Mouse (Mus musculus): ENCODE measurements at regions not wholly inside any gene's neighbourhood (a gene's known extent, or its start where the extent isn't known, plus 50 kb on each side); places are given as distances from the start of the nearest gene placed in this dataset.

DNA sequence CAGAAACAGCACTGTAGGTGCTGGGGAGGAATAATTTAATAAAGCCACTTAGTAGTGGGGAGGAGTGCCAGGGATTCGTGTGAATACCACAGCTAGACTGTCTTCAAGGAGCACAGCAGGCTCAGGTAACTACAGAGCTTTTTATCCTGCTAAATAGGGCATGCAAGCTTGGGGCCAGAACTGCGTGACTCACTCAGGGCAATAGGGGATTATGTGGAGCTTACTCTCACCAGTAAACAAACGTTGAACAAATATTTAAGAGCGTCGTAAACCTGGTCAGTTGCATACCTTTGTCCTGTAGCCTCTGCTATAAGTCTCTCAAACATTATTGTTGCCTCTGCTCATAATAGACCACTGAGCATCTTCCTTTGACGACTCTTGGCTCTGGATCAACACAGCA, 246.0 kb upstream of the Acvr2a start:
- no peaks in the 10 kb centered on the region for H3K27me3 ChIP-seq (ENCODE audit: control insufficient read depth, insufficient read depth, low read length)
- WGBS, result 80% methylated on average over 6 of the region's 6 CpGs
- H3K27ac ChIP-seq, result no peak overlapping the region
- no peak for DNase-seq
- no peaks in the 10 kb centered on the region for H3K36me3 ChIP-seq (ENCODE audit: control insufficient read depth, insufficient read depth, low read length)
- no peaks in the 10 kb centered on the region for H3K4me1 ChIP-seq (ENCODE audit: control insufficient read depth, insufficient read depth, low read length)
- no peak for TF ChIP-seq CTCF (IDR thresholded peaks at IDR 0.05)
- no peak for TF ChIP-seq POLR2A (IDR thresholded peaks at IDR 0.05; ENCODE audit: insufficient read depth, low read depth, low read length)
- TF ChIP-seq EP300 (IDR thresholded peaks at IDR 0.05; ENCODE audit: insufficient read depth, low read depth, low read length), result no peak
- H3K4me3 ChIP-seq, result no peak overlapping the region
- no peaks in the 10 kb centered on the region for H3K79me2 ChIP-seq (replicated peaks; ENCODE audit: control insufficient read depth, insufficient read depth, low read length)
- no peak overlapping the region for H3K9ac ChIP-seq (ENCODE audit: low read depth, low read length)
- intact Hi-C loops (cut with DNase I), result no loop called here

GRCm38 (mm10) chr2:48586162-48586830, 227.6 kb upstream of the Acvr2a start:
- Histone ChIP-seq H3K79me2 (replicated peaks; ENCODE audit: control insufficient read depth, insufficient read depth, low read length) (no peaks in the 10 kb centered on the region), H3K27ac (no peak overlapping the region), H3K4me3 (no peak overlapping the region), H3K36me3 (ENCODE audit: control insufficient read depth, insufficient read depth, low read length) (no peaks in the 10 kb centered on the region), H3K4me1 (ENCODE audit: control insufficient read depth, insufficient read depth, low read length) (no peaks in the 10 kb centered on the region), H3K9ac (ENCODE audit: low read depth, low read length) (no peak overlapping the region), H3K27me3 (ENCODE audit: control insufficient read depth, insufficient read depth, low read length) (no peaks in the 10 kb centered on the region)
- 50% methylated on average over 7 of the region's 7 CpGs for WGBS
- TF ChIP-seq CTCF (IDR thresholded peaks at IDR 0.05), result no peak
- no peak for TF ChIP-seq POLR2A (IDR thresholded peaks at IDR 0.05; ENCODE audit: insufficient read depth, low read depth, low read length)
- TF ChIP-seq EP300 (IDR thresholded peaks at IDR 0.05; ENCODE audit: insufficient read depth, low read depth, low read length), result no peak
- no peak for DNase-seq
- intact Hi-C loops (cut with DNase I), result no loop called here

GRCm38 (mm10) chr2:48586831-48587169, 227.1 kb upstream of the Acvr2a start:
- Histone ChIP-seq H3K36me3 (ENCODE audit: control insufficient read depth, insufficient read depth, low read length) (no peaks in the 10 kb centered on the region), H3K79me2 (replicated peaks; ENCODE audit: control insufficient read depth, insufficient read depth, low read length) (no peaks in the 10 kb centered on the region), H3K27ac (no peak overlapping the region), H3K4me3 (no peak overlapping the region), H3K9ac (ENCODE audit: low read depth, low read length) (no peak overlapping the region), H3K27me3 (ENCODE audit: control insufficient read depth, insufficient read depth, low read length) (no peaks in the 10 kb centered on the region), H3K4me1 (ENCODE audit: control insufficient read depth, insufficient read depth, low read length) (no peaks in the 10 kb centered on the region)
- WGBS, result 74% methylated on average over 4 of the region's 4 CpGs
- DNase-seq, result no peak
- intact Hi-C loops (cut with DNase I), result no loop called here
- TF ChIP-seq CTCF (IDR thresholded peaks at IDR 0.05), result no peak
- no peak for TF ChIP-seq EP300 (IDR thresholded peaks at IDR 0.05; ENCODE audit: insufficient read depth, low read depth, low read length)
- TF ChIP-seq POLR2A (IDR thresholded peaks at IDR 0.05; ENCODE audit: insufficient read depth, low read depth, low read length), result no peak

DNA sequence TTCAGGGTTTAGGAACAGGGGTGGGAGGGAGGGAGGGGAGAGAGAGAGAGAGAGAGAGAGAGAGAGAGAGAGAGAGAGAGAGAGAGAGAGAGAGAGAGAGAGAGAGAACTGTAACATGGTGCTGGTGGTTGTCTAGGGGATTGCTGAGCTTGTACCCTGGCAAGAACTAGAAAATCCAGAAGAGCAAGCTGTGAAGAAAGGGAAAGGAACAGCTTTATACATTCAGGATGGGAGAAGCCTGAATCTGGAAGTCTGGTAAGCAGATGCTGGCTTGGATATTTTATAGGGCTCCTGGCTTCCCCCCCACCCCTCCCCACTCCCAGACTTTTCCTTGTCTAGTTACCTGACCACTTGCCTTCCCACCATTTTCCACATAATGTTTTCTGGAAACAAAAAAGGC, 224.2 kb upstream of the Acvr2a start:
- Histone ChIP-seq H3K9ac (ENCODE audit: low read depth, low read length) (no peak overlapping the region), H3K27ac (no peak overlapping the region), H3K4me1 (ENCODE audit: control insufficient read depth, insufficient read depth, low read length) (no peaks in the 10 kb centered on the region), H3K79me2 (replicated peaks; ENCODE audit: control insufficient read depth, insufficient read depth, low read length) (no peaks in the 10 kb centered on the region), H3K36me3 (ENCODE audit: control insufficient read depth, insufficient read depth, low read length) (no peaks in the 10 kb centered on the region), H3K4me3 (no peak overlapping the region), H3K27me3 (ENCODE audit: control insufficient read depth, insufficient read depth, low read length) (no peaks in the 10 kb centered on the region)
- intact Hi-C loops (cut with DNase I), result no loop called here
- DNase-seq, result no peak
- TF ChIP-seq CTCF (IDR thresholded peaks at IDR 0.05), result no peak
- no peak for TF ChIP-seq EP300 (IDR thresholded peaks at IDR 0.05; ENCODE audit: insufficient read depth, low read depth, low read length)
- TF ChIP-seq POLR2A (IDR thresholded peaks at IDR 0.05; ENCODE audit: insufficient read depth, low read depth, low read length), result no peak

DNA sequence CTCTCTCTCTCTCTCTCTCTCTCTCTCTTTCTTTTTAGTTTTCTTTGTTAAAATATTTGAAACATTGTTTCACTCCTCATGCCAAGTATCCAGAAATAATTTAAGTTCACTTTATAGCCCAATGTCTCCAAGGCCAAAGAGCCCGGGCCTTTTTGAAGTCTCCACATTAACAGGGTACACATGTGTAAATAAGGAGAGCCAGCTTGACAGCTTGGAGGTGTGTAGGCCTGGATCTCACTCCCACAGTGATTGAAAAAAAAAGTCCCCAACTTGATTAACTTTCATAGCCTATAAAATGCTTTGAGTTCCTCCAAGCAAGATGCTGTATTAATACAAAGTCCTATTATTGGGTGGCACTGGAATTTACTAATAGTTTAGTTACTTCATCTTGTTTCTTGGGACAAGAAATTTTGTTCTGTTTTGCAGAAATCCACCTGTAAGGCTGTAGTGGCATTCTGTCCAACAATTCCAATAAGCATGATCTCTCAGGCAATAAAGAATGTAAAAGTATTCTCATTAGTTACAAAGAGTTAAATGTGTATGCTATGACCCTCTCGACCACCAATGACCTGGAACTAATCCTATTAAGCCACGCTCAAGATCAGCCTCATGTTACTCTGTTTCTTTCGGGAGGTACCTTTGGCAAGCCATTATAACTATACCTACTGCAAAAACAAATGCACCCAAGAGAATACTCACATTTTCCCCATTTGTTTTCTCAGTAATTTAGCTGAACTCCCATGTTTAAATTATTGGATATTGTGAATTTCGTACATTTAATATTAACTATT, 215.9 kb upstream of the Acvr2a start:
- Histone ChIP-seq H3K27ac (no peak overlapping the region), H3K36me3 (ENCODE audit: control insufficient read depth, insufficient read depth, low read length) (no peaks in the 10 kb centered on the region), H3K4me1 (ENCODE audit: control insufficient read depth, insufficient read depth, low read length) (no peaks in the 10 kb centered on the region), H3K9ac (ENCODE audit: low read depth, low read length) (no peak overlapping the region), H3K4me3 (no peak overlapping the region), H3K27me3 (ENCODE audit: control insufficient read depth, insufficient read depth, low read length) (no peaks in the 10 kb centered on the region), H3K79me2 (replicated peaks; ENCODE audit: control insufficient read depth, insufficient read depth, low read length) (no peaks in the 10 kb centered on the region)
- intact Hi-C loops (cut with DNase I), result no loop called here
- TF ChIP-seq CTCF (IDR thresholded peaks at IDR 0.05), result no peak
- no peak for TF ChIP-seq POLR2A (IDR thresholded peaks at IDR 0.05; ENCODE audit: insufficient read depth, low read depth, low read length)
- TF ChIP-seq EP300 (IDR thresholded peaks at IDR 0.05; ENCODE audit: insufficient read depth, low read depth, low read length), result no peak
- no peak for DNase-seq
- WGBS, result 76% methylated on average over 5 of the region's 5 CpGs

DNA sequence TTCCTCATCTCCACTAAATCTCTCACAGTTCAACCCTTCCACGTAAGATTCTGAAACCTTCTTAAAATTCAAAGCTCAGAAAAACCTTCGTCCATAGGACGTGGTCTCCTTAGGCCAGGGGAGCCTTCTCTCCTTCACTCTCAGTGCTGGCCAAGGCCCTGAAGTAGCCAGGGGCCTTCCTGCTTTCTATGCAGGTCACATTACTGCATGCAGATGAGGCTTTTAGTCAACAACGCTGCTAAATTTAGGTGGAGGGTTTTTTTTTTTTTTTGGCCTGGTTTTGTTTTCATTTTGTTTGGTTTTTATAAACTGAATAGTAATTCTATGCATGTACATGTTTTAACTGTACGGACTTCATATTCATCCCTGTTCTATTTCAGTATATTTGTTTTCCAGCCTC, 214.5 kb upstream of the Acvr2a start:
- TF ChIP-seq EP300 (IDR thresholded peaks at IDR 0.05; ENCODE audit: insufficient read depth, low read depth, low read length) (no peak), CTCF (IDR thresholded peaks at IDR 0.05) (no peak), POLR2A (IDR thresholded peaks at IDR 0.05; ENCODE audit: insufficient read depth, low read depth, low read length) (no peak)
- Histone ChIP-seq H3K4me1 (ENCODE audit: control insufficient read depth, insufficient read depth, low read length) (no peaks in the 10 kb centered on the region), H3K27me3 (ENCODE audit: control insufficient read depth, insufficient read depth, low read length) (no peaks in the 10 kb centered on the region), H3K4me3 (no peak overlapping the region), H3K27ac (no peak overlapping the region), H3K36me3 (ENCODE audit: control insufficient read depth, insufficient read depth, low read length) (no peaks in the 10 kb centered on the region), H3K9ac (ENCODE audit: low read depth, low read length) (no peak overlapping the region), H3K79me2 (replicated peaks; ENCODE audit: control insufficient read depth, insufficient read depth, low read length) (no peaks in the 10 kb centered on the region)
- WGBS, result 90% methylated on average over 5 of the region's 5 CpGs
- no peak for DNase-seq
- intact Hi-C loops (cut with DNase I), result no loop called here
